Mouse (Mus musculus) midbrain, embryonic 11.5 days (tissue): ENCODE measurements around the gene Mapre1. TPM values are rescaled to one million over a fixed set of nuclear protein-coding genes. Genes with fewer than 3 reads are reported as not detected.
"Not testable (repeated sequence)": the region's sequence is repeated elsewhere in the genome, so short reads cannot be mapped to it uniquely, and the experiment has no call there.

Experiments used
- ATAC-seq: fragments of 200-750 bp; cut with Nextera tagmentation; 2 replicates; pipeline ENCODE4 v1.8.0; 2017; ENCODE audit warnings: moderate TSS enrichment, moderate library complexity; ENCODE audit not compliant: low FRiP score
- DNase-seq: peaks from one replicate; pipeline ENCODE4 v3.0.0; 2015; ENCODE audit warnings: low spot score; ENCODE audit errors: missing footprints
- H3K27ac ChIP-seq: fragments of 300-500 bp; sonication (generic); 2 replicates; pipeline ENCODE4 v1.5.1; 2014; ENCODE audit warnings: low read depth, low read length
- H3K27me3 ChIP-seq: fragments of 300-500 bp; sonication (generic); 2 replicates; pipeline ENCODE4 v1.6.1; 2014; ENCODE audit warnings: mild to moderate bottlenecking, low read length, moderate library complexity, mixed read lengths; ENCODE audit not compliant: control insufficient read depth, insufficient read depth
- H3K36me3 ChIP-seq: fragments of 300-500 bp; sonication (generic); 2 replicates; pipeline ENCODE4 v1.6.1; 2014; ENCODE audit warnings: mild to moderate bottlenecking, low read length, moderate library complexity, mixed read lengths; ENCODE audit not compliant: control insufficient read depth, insufficient read depth
- H3K4me1 ChIP-seq: fragments of 300-500 bp; sonication (generic); 2 replicates; pipeline ENCODE4 v1.6.1; 2014; ENCODE audit warnings: low read length; ENCODE audit not compliant: control insufficient read depth, insufficient read depth
- H3K4me2 ChIP-seq: fragments of 300-500 bp; sonication (generic); 2 replicates; pipeline ENCODE4 v1.6.1; 2014; ENCODE audit warnings: mild to moderate bottlenecking, moderate library complexity
- H3K4me3 ChIP-seq: fragments of 300-500 bp; sonication (generic); 2 replicates; pipeline ENCODE4 v1.5.1; 2014; ENCODE audit warnings: low read depth, low read length
- H3K9ac ChIP-seq: fragments of 300-500 bp; sonication (generic); 2 replicates; pipeline ENCODE4 v1.6.1; 2014; ENCODE audit warnings: low read length
- H3K9me3 ChIP-seq: fragments of 300-500 bp; sonication (generic); 2 replicates; pipeline ENCODE4 v1.6.1; 2016; ENCODE audit warnings: low read length; ENCODE audit not compliant: control insufficient read depth
- WGBS: fragments of 180-500 bp; shearing (Covaris S2); extraction: QIAGEN DNeasy Blood & Tissue Kit; methylation state at CpG from one replicate; pipeline ENCODE4 v1.1.7; 2014; 5-methylcytosine and 5-hydroxymethylcytosine counted together
- polyA plus RNA-seq: library from polyadenylated mRNA; unstranded; fragments of >200 nt; fragmentation: Nextera tagmentation; extraction: Ambion mirVana; gene quantifications from 2 replicates; pipeline ENCODE4 v1.2.1, GENCODE M21; 2014

Mapre1 gene
- polyA plus RNA-seq, 1 experiment from 2014 or later = 394 TPM

- Histone ChIP-seq H3K27me3 (no peaks in the 10 kb centered on the region), H3K4me2 (no peak overlapping the region), H3K4me3 (no peak overlapping the region), H3K9me3 (no peaks in the 10 kb centered on the region), H3K27ac (no peak overlapping the region), H3K36me3 (no peaks in the 10 kb centered on the region), H3K9ac (no peak overlapping the region), H3K4me1 (no peaks in the 10 kb centered on the region)
- no peak for ATAC-seq
- DNase-seq = no peak
Observed at GRCm38 (mm10) chr2:153793366-153793765, 52.3 kb downstream of the Mapre1 start.

GRCm38 (mm10) chr2:153795090-153795489, 54.0 kb downstream of the Mapre1 start:
- DNase-seq (no peak), ATAC-seq (no peak)
- no peak overlapping the region for H3K4me2 ChIP-seq
- WGBS = 65% methylated on average over 5 of the region's 5 CpGs
- H3K9me3 ChIP-seq = no peaks in the 10 kb centered on the region
- no peak overlapping the region for H3K9ac ChIP-seq
- H3K4me3 ChIP-seq = no peak overlapping the region
- H3K4me1 ChIP-seq = no peaks in the 10 kb centered on the region
- no peaks in the 10 kb centered on the region for H3K27me3 ChIP-seq
- no peak overlapping the region for H3K27ac ChIP-seq
- no peaks in the 10 kb centered on the region for H3K36me3 ChIP-seq

- H3K4me3 ChIP-seq, H3K9ac ChIP-seq, H3K27me3 ChIP-seq, H3K27ac ChIP-seq, ATAC-seq, H3K4me1 ChIP-seq, H3K36me3 ChIP-seq, H3K4me2 ChIP-seq, H3K9me3 ChIP-seq: not testable (repeated sequence)
- peak; percentile 94 for DNase-seq
Observed at GRCm38 (mm10) chr2:153807464-153807863, 66.4 kb downstream of the Mapre1 start.

DNA sequence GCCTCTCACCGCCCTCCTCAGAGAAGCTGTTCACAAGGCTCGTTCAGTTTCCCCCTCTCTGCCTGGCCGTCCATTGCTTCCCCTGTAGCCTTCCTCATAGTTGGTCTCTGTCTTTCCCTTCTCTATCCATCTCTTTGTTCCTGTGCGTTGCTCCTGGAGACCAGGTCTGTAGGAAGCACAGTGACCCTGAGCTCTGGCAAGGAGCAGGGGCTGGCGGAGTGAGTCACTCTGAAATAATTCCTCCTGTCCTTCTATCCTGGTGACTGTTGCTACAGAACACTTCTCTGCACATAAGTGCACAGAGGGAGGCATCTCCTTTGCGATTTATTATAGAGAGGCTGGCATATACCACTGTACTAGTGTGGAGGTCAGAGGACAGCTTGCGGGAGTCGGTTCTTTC, 67.1 kb downstream of the Mapre1 start:
- H3K4me2 ChIP-seq = no peak overlapping the region
- H3K9me3 ChIP-seq = no peaks in the 10 kb centered on the region
- H3K4me3 ChIP-seq = no peak overlapping the region
- no peak overlapping the region for H3K27ac ChIP-seq
- DNase-seq (no peak), ATAC-seq (no peak)
- H3K9ac ChIP-seq = no peak overlapping the region
- 80% methylated on average over 8 of the region's 8 CpGs for WGBS
- no peaks in the 10 kb centered on the region for H3K36me3 ChIP-seq
- H3K27me3 ChIP-seq = no peaks in the 10 kb centered on the region
- no peaks in the 10 kb centered on the region for H3K4me1 ChIP-seq

DNA sequence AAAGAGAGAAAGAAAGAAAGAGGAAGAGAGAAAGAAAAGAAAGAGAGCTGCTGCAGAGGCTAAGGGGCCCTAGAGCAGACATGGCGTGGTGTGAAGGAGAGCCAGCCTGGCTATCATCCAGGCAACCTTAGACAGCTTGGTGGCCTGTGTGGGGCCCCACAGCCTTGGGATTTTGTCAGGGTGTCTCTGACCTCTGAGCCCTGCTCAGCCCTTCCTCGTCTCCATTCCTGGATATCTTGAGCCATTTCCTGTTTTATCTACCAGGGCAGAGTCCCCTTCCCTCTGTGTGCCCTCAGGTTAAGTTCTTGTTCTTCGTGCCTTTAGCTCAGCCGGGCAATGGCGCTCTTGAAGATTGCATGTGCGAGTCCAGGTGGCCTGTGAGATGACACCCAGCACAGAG, 67.8 kb downstream of the Mapre1 start:
- ATAC-seq = no peak
- WGBS = 92% methylated on average over 6 of the region's 6 CpGs

DNA sequence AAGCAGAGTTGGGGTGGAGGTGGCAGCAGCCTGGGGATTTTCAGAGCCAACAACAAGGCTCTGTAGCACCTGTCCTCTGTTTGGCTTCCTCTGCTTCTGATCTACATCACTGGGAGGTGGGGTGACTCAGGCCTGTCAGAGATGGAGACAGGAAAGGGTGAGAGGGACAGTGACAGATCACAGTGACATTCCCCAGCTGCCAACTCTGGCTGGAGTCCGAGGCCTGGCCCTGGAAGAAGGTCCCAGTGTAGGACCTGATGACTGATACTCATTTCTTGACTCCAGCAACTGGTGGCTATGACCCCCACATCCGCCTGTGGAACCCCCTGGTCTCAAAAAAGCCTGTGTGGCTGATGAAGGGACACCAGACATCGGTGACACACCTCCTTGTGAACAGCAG, 68.8 kb downstream of the Mapre1 start:
- no peak overlapping the region for H3K4me3 ChIP-seq
- H3K4me1 ChIP-seq = no peaks in the 10 kb centered on the region
- H3K4me2 ChIP-seq = no peak overlapping the region
- H3K9ac ChIP-seq = no peak overlapping the region
- H3K9me3 ChIP-seq = no peaks in the 10 kb centered on the region
- H3K27ac ChIP-seq = no peak overlapping the region
- DNase-seq (no peak), ATAC-seq (no peak)
- no peaks in the 10 kb centered on the region for H3K36me3 ChIP-seq
- WGBS = 70% methylated on average over 3 of the region's 3 CpGs
- no peaks in the 10 kb centered on the region for H3K27me3 ChIP-seq

More for the DNA sequence above, 67.8 kb downstream of the Mapre1 start:
- Histone ChIP-seq H3K9ac (no peak overlapping the region), H3K27ac (no peak overlapping the region), H3K4me1 (no peaks in the 10 kb centered on the region), H3K4me2 (no peak overlapping the region), H3K4me3 (no peak overlapping the region), H3K36me3 (no peaks in the 10 kb centered on the region), H3K9me3 (no peaks in the 10 kb centered on the region), H3K27me3 (no peaks in the 10 kb centered on the region)
- DNase-seq = no peak

GRCm38 (mm10) chr2:153822005-153822543, 81.0 kb downstream of the Mapre1 start:
- no peak for ATAC-seq
- H3K9me3 ChIP-seq = no peaks in the 10 kb centered on the region
- 96% methylated on average over 2 of the region's 2 CpGs for WGBS

More at GRCm38 (mm10) chr2:153822005-153822543, 81.0 kb downstream of the Mapre1 start:
- no peaks in the 10 kb centered on the region for H3K36me3 ChIP-seq
- DNase-seq = no peak
- H3K4me2 ChIP-seq = no peak overlapping the region
- no peaks in the 10 kb centered on the region for H3K27me3 ChIP-seq
- H3K27ac ChIP-seq = no peak overlapping the region
- no peak overlapping the region for H3K9ac ChIP-seq
- H3K4me3 ChIP-seq = no peak overlapping the region
- no peaks in the 10 kb centered on the region for H3K4me1 ChIP-seq

Other genes with a start within 250 kb of the Mapre1 start
- gene 4930404H24Rik, start 248.5 kb upstream of the Mapre1 start, polyA plus RNA-seq = not detected in 2 replicates
- gene Nol4l, start 211.3 kb upstream of the Mapre1 start, polyA plus RNA-seq = 19.5 and 19.9 TPM in 2 replicates
- 64.9 and 65.4 TPM in 2 replicates for gene Commd7, start 108.5 kb upstream of the Mapre1 start, polyA plus RNA-seq
- 12.7 and 12.9 TPM in 2 replicates for gene Dnmt3b, start 91.8 kb upstream of the Mapre1 start, polyA plus RNA-seq
- 0.07 TPM in 1 of 2 replicates, not detected in the other for gene Dnmt3c, start 44.6 kb upstream of the Mapre1 start, polyA plus RNA-seq
- 0.12 TPM in 1 of 2 replicates, not detected in the other for gene Efcab8, start 38.7 kb downstream of the Mapre1 start, polyA plus RNA-seq
- not detected in 2 replicates for gene Sun5, start 129.8 kb downstream of the Mapre1 start, polyA plus RNA-seq
- not detected in 2 replicates for gene Bpifb2, start 133.8 kb downstream of the Mapre1 start, polyA plus RNA-seq
- not detected in 2 replicates for gene Bpifb6, start 159.1 kb downstream of the Mapre1 start, polyA plus RNA-seq
- gene Bpifb3, start 177.0 kb downstream of the Mapre1 start, polyA plus RNA-seq = not detected in 2 replicates
- gene Bpifb4, start 196.9 kb downstream of the Mapre1 start, polyA plus RNA-seq = 0.18 TPM in 1 of 2 replicates, not detected in the other
- not detected in 2 replicates for gene Bpifa6, start 233.7 kb downstream of the Mapre1 start, polyA plus RNA-seq